Mouse (Mus musculus): ENCODE measurements around the gene Ttc17.

Gene Ttc17

DNA sequence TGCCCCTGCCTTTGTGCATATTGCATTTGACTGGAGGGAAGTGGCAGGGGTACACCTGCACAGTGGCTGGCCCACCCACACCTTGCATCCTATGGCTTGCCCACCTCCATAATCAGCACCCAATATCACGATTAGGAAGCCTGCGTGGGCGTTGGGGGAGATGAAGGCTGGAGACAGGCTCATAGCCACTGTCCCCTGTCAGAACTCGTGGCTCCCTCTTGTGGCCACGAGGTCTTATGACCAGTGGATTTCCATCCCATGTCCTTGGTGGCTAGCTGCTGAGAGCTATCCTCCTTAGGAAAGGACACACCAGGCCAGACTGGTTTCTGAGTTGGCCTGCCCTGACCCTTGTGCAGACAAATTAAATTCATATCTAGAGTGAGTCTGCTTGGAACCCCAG, 116.0 kb downstream of the Ttc17 start:
- DNase-seq (ENCODE audit: low spot score): no peak

GRCm38 (mm10) chr2:94289659-94290058, 116.8 kb downstream of the Ttc17 start:
- no peak for DNase-seq (ENCODE audit: low spot score)

- DNase-seq (ENCODE audit: low spot score): no peak
Observed at GRCm38 (mm10) chr2:94289169-94289568, 117.3 kb downstream of the Ttc17 start.

- DNase-seq (ENCODE audit: low spot score): no peak
Observed at GRCm38 (mm10) chr2:94288086-94288485, 118.4 kb downstream of the Ttc17 start.

- no peak for DNase-seq (ENCODE audit: low spot score)
Observed at GRCm38 (mm10) chr2:94287435-94287834, 119.1 kb downstream of the Ttc17 start.

DNA sequence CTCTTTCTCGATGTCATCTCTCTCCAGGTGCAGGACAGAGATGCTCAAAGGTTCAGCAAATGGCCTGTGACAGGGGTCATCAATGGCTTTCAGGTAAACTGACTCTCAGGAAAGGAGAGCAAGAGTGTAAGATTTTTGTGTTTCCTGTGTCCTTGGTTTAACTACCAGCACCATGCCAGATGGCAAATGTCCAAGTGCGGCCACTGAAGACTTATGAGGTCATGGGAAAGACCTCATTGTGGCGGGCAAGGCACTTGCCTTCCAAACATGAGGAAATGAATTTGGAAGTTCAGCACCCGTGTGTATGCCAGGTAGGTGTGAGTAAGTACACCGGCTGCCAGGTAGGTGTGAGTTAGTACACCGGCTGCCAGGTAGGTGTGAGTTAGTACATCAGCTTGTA, 123.0 kb downstream of the Ttc17 start:
- DNase-seq (ENCODE audit: low spot score): no peak

DNA sequence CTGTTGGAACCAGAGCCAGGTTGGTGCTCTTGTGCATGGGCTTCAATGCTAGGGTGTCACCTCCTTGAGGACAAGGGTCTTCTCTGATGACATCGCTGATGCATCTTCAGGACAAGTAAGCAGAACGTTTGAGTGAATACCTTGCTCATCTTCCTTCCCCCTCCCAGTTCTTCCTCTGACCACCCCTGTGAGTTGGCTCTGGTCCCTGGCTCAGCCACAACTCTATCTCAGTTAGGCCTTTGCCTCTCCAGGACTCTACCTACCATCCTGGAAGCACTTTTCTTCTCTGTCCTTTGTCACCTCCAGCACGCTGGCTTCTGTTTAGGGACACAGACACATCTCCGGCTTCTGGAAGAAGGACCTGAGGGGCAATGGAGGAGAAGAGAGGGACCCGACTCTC, 126.9 kb downstream of the Ttc17 start:
- DNase-seq (ENCODE audit: low spot score): no peak

GRCm38 (mm10) chr2:94276103-94276502, 130.4 kb downstream of the Ttc17 start:
- DNase-seq (ENCODE audit: low spot score): no peak

DNA sequence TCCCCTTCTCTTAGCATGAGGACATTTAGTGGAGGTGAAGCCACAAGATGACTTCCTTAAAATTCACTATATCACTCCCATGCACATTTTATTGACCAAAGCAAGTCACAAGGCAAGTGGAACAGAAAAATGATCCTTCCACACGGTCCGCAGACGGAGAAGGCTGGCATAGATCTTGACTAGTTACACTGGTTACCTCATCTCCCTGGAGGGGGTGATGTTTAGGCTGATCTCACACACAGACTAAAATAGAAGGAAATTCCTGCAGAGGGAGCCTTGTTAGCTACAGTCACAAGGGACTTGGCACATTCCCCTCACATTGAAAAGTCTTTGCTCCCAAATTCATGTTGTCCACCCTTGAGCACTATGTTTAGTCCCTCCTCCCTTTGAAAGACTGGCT, 130.8 kb downstream of the Ttc17 start:
- no peak for DNase-seq (ENCODE audit: low spot score)

- peak; percentile 81 for DNase-seq (ENCODE audit: low spot score)
Observed at GRCm38 (mm10) chr2:94273154-94274021, 133.1 kb downstream of the Ttc17 start.

- no peak for DNase-seq (ENCODE audit: low spot score)
Observed at GRCm38 (mm10) chr2:94271176-94271575, 135.3 kb downstream of the Ttc17 start.

- no peak for DNase-seq (ENCODE audit: low spot score)
Observed at GRCm38 (mm10) chr2:94268835-94269234, 137.7 kb downstream of the Ttc17 start.

- no peak for DNase-seq (ENCODE audit: low spot score)
Observed at GRCm38 (mm10) chr2:94267213-94267850, 139.2 kb downstream of the Ttc17 start.

DNA sequence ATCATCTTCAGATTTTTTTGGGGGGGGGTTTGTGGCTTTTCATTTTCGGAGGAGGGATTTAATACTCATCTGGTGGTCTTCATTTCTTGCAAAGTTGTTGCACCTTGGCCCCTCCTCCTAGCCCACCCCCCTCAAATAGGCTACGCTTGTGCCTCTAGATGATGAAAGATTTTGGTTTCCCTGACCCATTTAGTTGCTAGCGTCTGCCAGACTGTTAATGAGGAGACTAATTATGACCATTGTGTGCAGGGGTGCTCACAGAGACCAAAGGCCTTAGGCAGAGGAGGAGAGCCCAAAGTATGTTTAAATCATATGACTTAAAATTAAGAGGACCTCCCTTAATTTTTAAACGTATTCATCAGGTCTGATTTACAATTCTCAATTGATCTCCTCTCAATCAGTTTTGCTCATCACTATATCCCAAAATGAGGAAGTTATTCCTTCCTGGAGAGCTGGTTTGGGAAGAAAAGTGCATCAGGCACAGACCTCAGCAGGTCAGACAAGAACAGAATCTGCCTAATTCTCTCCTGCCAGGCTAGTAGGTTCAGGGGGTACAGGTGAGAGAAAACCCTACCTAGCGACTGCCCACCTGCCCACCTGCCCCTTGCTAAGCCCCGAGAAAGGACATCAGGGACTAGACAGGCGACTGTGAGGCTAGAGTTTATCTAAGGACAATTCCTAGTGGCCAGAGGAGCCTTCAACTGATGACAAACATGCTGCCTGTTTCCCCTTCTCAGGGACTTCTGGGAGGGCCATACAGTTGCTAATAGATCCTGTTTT, 139.9 kb downstream of the Ttc17 start:
- DNase-seq (ENCODE audit: low spot score): no peak

- DNase-seq (ENCODE audit: low spot score): no peak
Observed at GRCm38 (mm10) chr2:94265221-94266191, 141.0 kb downstream of the Ttc17 start.

DNA sequence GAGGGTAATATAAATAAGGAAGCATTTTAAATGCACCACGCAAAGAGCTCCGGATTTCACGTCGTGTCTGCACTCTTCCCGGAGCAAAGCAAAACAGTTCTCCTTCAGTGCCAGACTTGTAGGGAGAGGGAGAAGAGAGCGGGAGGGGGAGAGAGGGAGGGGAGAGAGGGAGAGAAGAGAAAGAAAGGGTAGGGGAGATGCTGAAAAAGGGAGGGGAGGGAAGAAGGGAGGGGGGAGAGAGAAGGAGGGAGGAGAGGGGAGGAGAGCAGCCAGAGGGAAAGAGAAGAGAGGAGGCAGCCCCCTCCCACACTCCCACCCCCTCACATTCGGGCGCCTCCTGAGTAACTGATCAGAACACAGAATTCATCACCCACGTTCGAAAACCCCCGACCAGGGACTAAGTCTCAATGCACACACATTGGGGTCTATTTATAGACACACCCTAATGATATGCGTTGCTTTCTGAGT, 141.8 kb downstream of the Ttc17 start:
- no peak for DNase-seq (ENCODE audit: low spot score)

- no peak for DNase-seq (ENCODE audit: low spot score)
Observed at GRCm38 (mm10) chr2:94264006-94264405, 142.5 kb downstream of the Ttc17 start.

GRCm38 (mm10) chr2:94263530-94263937, 143.0 kb downstream of the Ttc17 start:
- no peak for DNase-seq (ENCODE audit: low spot score)

- DNase-seq (ENCODE audit: low spot score): no peak
Observed at GRCm38 (mm10) chr2:94262917-94263529, 143.5 kb downstream of the Ttc17 start.

- no peak for DNase-seq (ENCODE audit: low spot score)
Observed at GRCm38 (mm10) chr2:94254102-94254501, 152.4 kb downstream of the Ttc17 start.
